Mouse (Mus musculus): ENCODE data around the gene Rab38.

DNA sequence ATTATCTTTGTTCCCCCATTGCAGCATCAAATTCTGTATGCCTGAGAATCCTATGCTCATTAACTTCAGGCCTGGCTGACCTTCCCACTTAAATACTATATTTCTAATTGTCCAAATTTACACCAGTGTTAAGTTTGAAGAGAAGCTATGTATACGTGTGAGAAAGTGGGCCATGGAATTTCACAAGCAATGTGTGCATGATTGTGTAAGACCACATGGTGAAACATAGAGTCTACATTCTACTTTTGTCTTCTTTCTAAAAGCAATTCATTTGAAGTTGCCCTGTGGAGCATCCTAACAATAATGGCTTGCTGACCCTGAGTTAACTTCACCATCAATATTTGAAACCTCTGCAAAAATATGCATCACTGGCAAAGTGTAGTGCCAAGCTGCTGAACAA is 23.2 kb downstream of the Rab38 start:
- TF ChIP-seq CTCF (IDR thresholded peaks at IDR 0.05; ENCODE audit: borderline replicate concordance, extremely low read depth, insufficient read depth, insufficient read length) (no peak), POLR2A (IDR thresholded peaks at IDR 0.05; ENCODE audit: borderline replicate concordance, extremely low read depth, insufficient read depth, insufficient read length, poor library complexity, severe bottlenecking) (no peak)
